Mouse (Mus musculus) lung, postnatal 0 days (tissue): ENCODE results near the gene 6030458C11Rik. TPM values are rescaled to one million over a fixed set of nuclear protein-coding genes. Genes with fewer than 3 reads are reported as not detected.
A peak's percentile ranks its signal among the peaks of the same experiment; 100 is the strongest.

ENCODE experiments used
- ATAC-seq: fragments of 200-750 bp; cut with Nextera tagmentation; 2 replicates; pipeline ENCODE4 v1.8.0; 2017; ENCODE audit warnings: moderate library complexity
- DNase-seq: peaks from one replicate; pipeline ENCODE4 v3.0.0-alpha.2; 2016; ENCODE audit warnings: low spot score
- H3K27ac ChIP-seq: fragments of 300-500 bp; sonication (generic); 2 replicates; pipeline ENCODE4 v1.5.1; 2014; ENCODE audit warnings: antibody characterized with exemption, mild to moderate bottlenecking, low read length, mixed read lengths
- H3K27me3 ChIP-seq: fragments of 300-500 bp; sonication (generic); replicated peaks from 2 replicates; pipeline ENCODE4 v1.6.1; 2014; ENCODE audit warnings: low read length, mixed read lengths; ENCODE audit not compliant: insufficient read depth
- H3K36me3 ChIP-seq: fragments of 300-500 bp; sonication (generic); 2 replicates; pipeline ENCODE4 v1.6.1; 2014; ENCODE audit warnings: low read length, mixed read lengths; ENCODE audit not compliant: insufficient read depth
- H3K4me1 ChIP-seq: fragments of 300-500 bp; sonication (generic); 2 replicates; pipeline ENCODE4 v1.6.1; 2014; ENCODE audit warnings: antibody characterized with exemption, low read depth, low read length, mixed read lengths; ENCODE audit not compliant: insufficient read depth
- H3K4me2 ChIP-seq: fragments of 300-500 bp; sonication (generic); replicated peaks from 2 replicates; pipeline ENCODE4 v1.6.1; 2014; ENCODE audit warnings: low read depth, mild to moderate bottlenecking, low read length, moderate library complexity, mixed read lengths
- H3K4me3 ChIP-seq: fragments of 300-500 bp; sonication (generic); 2 replicates; pipeline ENCODE4 v1.5.1; 2014; ENCODE audit warnings: low read depth, low read length
- H3K9ac ChIP-seq: fragments of 300-500 bp; sonication (generic); replicated peaks from 2 replicates; pipeline ENCODE4 v1.6.1; 2014; ENCODE audit warnings: low read depth, mild to moderate bottlenecking
- H3K9me3 ChIP-seq: fragments of 300-500 bp; sonication (generic); 2 replicates; pipeline ENCODE4 v1.6.1; 2016; ENCODE audit warnings: low read length, mixed read lengths
- CTCF ChIP-seq: IDR thresholded peaks from 2 replicates; pipeline ENCODE4 v1.5.1; 2016; ENCODE audit warnings: antibody characterized with exemption, mild to moderate bottlenecking
- EP300 ChIP-seq: IDR thresholded peaks from 2 replicates; pipeline ENCODE4 v1.6.1; 2016; ENCODE audit warnings: antibody characterized with exemption, mild to moderate bottlenecking, control low read depth
- WGBS: fragments of 180-500 bp; shearing (Covaris S2); extraction: QIAGEN DNeasy Blood & Tissue Kit; methylation state at CpG from one replicate; pipeline ENCODE4 v1.1.7; 2014; 5-methylcytosine and 5-hydroxymethylcytosine counted together
- polyA plus RNA-seq: library from polyadenylated mRNA; unstranded; fragments of >200 nt; fragmentation: Nextera tagmentation; extraction: Ambion mirVana; gene quantifications from 2 replicates; pipeline ENCODE4 v1.2.1, GENCODE M21; 2015

The 6030458C11Rik gene
- polyA plus RNA-seq, 1 experiment from 2014 or later: 17.4 TPM

- WGBS: 84% methylated on average over 11 of the region's 11 CpGs
- Histone ChIP-seq H3K4me2 (no peak overlapping the region), H3K9ac (no peak overlapping the region), H3K4me3 (no peak overlapping the region), H3K4me1 (no peaks in the 10 kb centered on the region), H3K36me3 (peaks cover 32% of the 10 kb centered on the region; the same call in 1 of the 2 replicates), H3K9me3 (no peaks in the 10 kb centered on the region), H3K27ac (no peak overlapping the region), H3K27me3 (no peaks in the 10 kb centered on the region)
- TF ChIP-seq EP300: no peak
- no peak for TF ChIP-seq CTCF
- ATAC-seq (no peak), DNase-seq (no peak)
These were observed 16.3 kb upstream of the 6030458C11Rik start for GRCm38 (mm10) chr15:12840737-12841136.

GRCm38 (mm10) chr15:12834231-12834630, 9.8 kb upstream of the 6030458C11Rik start:
- DNase-seq (no peak), ATAC-seq (no peak)
- Histone ChIP-seq H3K36me3 (peaks cover 21% of the 10 kb centered on the region; the same call in 1 of the 2 replicates), H3K4me3 (no peak overlapping the region), H3K9ac (no peak overlapping the region), H3K27me3 (no peaks in the 10 kb centered on the region), H3K9me3 (no peaks in the 10 kb centered on the region), H3K4me1 (no peaks in the 10 kb centered on the region), H3K4me2 (no peak overlapping the region), H3K27ac (no peak overlapping the region)
- TF ChIP-seq CTCF (no peak), EP300 (no peak)
- WGBS: 94% methylated on average over 24 of the region's 24 CpGs

- Histone ChIP-seq H3K36me3 (peaks cover 21% of the 10 kb centered on the region; the same call in 1 of the 2 replicates), H3K27me3 (no peaks in the 10 kb centered on the region)
- WGBS: 93% methylated on average over 30 of the region's 31 CpGs
These were observed 8.9 kb upstream of the 6030458C11Rik start for GRCm38 (mm10) chr15:12833385-12833784.

GRCm38 (mm10) chr15:12832599-12832998, 8.2 kb upstream of the 6030458C11Rik start:
- Histone ChIP-seq H3K4me3 (no peak overlapping the region), H3K36me3 (peaks cover 13% of the 10 kb centered on the region; the same call in 1 of the 2 replicates), H3K4me1 (no peaks in the 10 kb centered on the region), H3K27ac (no peak overlapping the region), H3K9ac (no peak overlapping the region), H3K4me2 (no peak overlapping the region), H3K9me3 (no peaks in the 10 kb centered on the region), H3K27me3 (no peaks in the 10 kb centered on the region)
- ATAC-seq: no peak
- 92% methylated on average over 4 of the region's 4 CpGs for WGBS
- TF ChIP-seq EP300: no peak
- no peak for TF ChIP-seq CTCF
- DNase-seq: no peak

More at GRCm38 (mm10) chr15:12833385-12833784, 8.9 kb upstream of the 6030458C11Rik start:
- no peak overlapping the region for H3K9ac ChIP-seq
- no peaks in the 10 kb centered on the region for H3K4me1 ChIP-seq
- no peak overlapping the region for H3K4me2 ChIP-seq
- no peak overlapping the region for H3K4me3 ChIP-seq
- no peak for TF ChIP-seq EP300
- no peak for DNase-seq
- H3K9me3 ChIP-seq: no peaks in the 10 kb centered on the region
- H3K27ac ChIP-seq: no peak overlapping the region
- ATAC-seq: no peak

GRCm38 (mm10) chr15:12829878-12830277, 5.4 kb upstream of the 6030458C11Rik start:
- Histone ChIP-seq H3K9ac (no peak overlapping the region), H3K4me1 (no peaks in the 10 kb centered on the region), H3K36me3 (peaks cover 5% of the 10 kb centered on the region; the same call in 1 of the 2 replicates), H3K4me3 (no peak overlapping the region), H3K4me2 (no peak overlapping the region), H3K27ac (no peak overlapping the region), H3K9me3 (no peaks in the 10 kb centered on the region), H3K27me3 (no peaks in the 10 kb centered on the region)
- no peak for ATAC-seq
- TF ChIP-seq EP300: no peak
- no peak for DNase-seq
- WGBS: 96% methylated on average over 3 of the region's 3 CpGs

- no peaks in the 10 kb centered on the region for H3K9me3 ChIP-seq
- H3K4me3 ChIP-seq: peak overlapping the region; percentile 64
- H3K36me3 ChIP-seq: no peaks in the 10 kb centered on the region
- 0 out of 2 replicates have a peak overlapping the region, but pooled peaks have one; percentile 66 for H3K9ac ChIP-seq
- ATAC-seq (no peak), DNase-seq (no peak)
- H3K4me2 ChIP-seq: peak overlapping the region; percentile 85
- TF ChIP-seq EP300 (no peak), CTCF (no peak)
- 58% methylated on average over 12 of the region's 12 CpGs for WGBS
- H3K4me1 ChIP-seq: no peaks in the 10 kb centered on the region
- no peak overlapping the region for H3K27ac ChIP-seq
- no peaks in the 10 kb centered on the region for H3K27me3 ChIP-seq
These were observed 959 bp upstream of the 6030458C11Rik start for GRCm38 (mm10) chr15:12825408-12825807.

- Histone ChIP-seq H3K4me1 (no peaks in the 10 kb centered on the region), H3K36me3 (no peaks in the 10 kb centered on the region; the same call in 1 of the 2 replicates), H3K9ac (peak overlapping the region; percentile 66), H3K4me2 (peak overlapping the region; percentile 85), H3K27ac (no peak overlapping the region), H3K27me3 (no peaks in the 10 kb centered on the region), H3K4me3 (peak overlapping the region; percentile 64), H3K9me3 (no peaks in the 10 kb centered on the region)
- DNase-seq (peak; percentile 57), ATAC-seq (peak; percentile 20)
- WGBS: 1% methylated on average over 31 of the region's 31 CpGs
- TF ChIP-seq CTCF (peak; percentile 18), EP300 (no peak)
These were observed 516 bp upstream of the 6030458C11Rik start for GRCm38 (mm10) chr15:12824965-12825364.
